Mouse (Mus musculus) heart, adult 9 months (tissue): ENCODE measurements around the gene Cxcl9.

Experiments used
- DNase-seq, 2 experiments: peaks; one replicate each; pipeline ENCODE4 v3.0.0; 2022; ENCODE audit warnings: low spot score in 2 of 2

Cxcl9 gene

DNA sequence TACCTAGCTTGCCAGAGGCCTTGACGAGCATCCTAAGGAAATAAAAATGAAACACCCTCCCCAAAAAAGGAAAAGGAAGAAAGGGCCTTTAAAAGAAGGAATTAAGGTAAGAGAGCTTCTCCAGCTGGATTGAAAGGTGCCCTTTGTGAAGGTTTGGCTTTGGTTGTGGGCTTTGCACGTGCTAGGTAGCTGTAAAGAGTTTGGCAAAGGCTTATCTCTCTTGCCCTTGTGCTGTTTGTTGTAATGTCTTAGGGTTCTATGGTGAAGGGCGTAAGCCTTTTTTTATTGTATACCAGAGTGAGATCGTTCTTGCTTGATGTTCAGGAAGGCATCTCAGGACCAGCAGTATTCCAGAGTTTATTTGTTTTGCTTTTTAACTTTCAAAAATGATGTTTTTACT, 12.7 kb upstream of the Cxcl9 start:
- DNase-seq = no peak

DNA sequence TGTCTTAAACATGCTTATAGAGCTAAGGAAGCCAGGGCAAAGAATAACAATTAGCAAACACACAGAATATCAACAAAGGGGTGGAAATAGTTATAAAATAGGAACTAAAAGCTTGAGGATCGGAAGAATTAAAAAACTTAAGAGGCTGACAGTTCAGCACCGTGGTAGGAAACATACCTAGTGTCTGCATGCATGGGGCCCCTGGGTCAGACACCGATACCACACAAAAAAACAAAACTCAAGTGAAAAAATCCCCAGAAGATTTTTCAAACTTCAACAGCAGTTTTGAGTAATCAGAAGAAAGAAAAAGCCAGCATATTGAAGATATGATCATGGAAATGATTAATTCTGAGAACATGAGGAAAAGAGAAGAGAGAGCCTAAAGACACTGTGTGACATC, 8.9 kb upstream of the Cxcl9 start:
- no peak for DNase-seq

DNA sequence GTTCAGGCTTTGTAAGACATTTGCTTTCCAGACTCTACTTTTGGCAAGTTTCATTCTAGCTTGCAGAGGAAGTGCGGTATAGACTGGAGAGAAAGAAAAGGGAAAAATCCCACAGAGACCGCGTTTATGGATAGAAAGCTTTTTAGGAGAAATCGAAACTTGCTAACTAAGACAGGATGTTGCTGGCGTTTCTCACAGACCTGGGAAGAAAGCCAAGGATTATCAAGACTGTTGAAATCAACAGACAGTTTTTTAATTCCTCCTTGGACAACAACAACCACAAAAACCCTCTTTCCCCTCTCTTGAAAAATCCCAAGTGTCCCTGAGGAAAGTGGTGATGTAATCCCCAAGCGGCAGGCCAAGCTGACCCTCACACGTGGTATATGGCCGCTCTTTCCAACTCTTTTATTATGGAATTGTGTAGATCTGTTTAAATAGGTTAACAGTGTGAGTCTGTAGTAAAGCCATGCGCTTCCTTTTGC, 4.5 kb upstream of the Cxcl9 start:
- DNase-seq = peak; percentile 80 to 83

DNA sequence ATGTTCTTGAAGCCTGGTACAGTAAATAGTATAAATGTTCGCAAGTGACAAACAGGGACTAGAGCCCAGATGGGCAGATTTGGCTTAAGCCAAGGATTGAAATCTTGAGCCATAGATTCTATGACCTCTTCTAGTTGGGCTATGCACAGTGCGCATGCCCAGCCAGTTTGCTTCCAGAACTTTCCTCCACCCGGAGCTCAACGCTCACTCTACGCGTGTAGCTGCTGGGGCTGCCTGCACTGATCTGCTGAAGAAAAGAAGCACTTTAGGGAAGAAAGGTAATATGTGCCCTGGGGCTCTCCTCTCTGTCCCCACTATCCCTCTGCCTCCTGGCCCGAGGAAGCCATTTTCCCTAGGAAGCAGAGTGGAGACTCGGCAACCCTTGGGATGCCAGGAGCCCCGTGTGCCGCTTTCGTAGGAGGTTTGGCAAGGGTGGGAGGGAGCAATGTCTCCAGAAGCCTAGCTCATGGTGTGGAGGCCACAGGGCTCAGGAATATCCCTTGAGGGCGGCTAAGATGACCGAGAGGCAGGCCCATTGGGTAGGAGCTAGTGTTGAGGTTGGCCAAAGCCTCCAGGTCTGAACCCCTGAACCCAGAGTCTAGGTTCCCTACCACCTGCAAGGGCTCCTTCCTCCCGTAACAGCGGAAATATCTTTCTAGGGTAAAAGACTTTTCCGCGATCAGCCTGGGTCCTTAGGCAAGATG, 3.9 kb upstream of the Cxcl9 start, which contains the start of gene Art3:
Gene Art3 (plus strand): TSS at position 193 of the 704 bp plus-strand sequence.
- DNase-seq = no peak

DNA sequence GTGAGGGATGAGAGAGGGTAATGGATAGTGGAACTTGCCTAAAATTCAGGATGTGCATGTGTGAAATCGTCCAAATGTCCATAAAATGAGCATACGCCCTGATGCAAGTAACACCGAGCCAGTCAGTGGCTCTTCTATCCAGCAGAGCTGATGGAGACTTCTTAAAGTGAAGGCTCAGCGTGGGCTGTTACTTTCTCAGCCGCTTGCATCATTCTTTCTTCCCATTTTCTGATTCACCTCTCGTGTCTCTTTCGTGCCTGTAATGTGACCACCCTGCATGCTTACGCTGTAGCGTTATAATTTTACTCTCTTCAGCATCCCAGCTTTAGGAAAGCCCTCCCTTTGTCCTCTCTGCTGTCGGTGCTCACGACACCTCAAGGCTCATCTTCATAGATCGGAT, 3.2 kb upstream of the Cxcl9 start:
- DNase-seq = no peak

DNA sequence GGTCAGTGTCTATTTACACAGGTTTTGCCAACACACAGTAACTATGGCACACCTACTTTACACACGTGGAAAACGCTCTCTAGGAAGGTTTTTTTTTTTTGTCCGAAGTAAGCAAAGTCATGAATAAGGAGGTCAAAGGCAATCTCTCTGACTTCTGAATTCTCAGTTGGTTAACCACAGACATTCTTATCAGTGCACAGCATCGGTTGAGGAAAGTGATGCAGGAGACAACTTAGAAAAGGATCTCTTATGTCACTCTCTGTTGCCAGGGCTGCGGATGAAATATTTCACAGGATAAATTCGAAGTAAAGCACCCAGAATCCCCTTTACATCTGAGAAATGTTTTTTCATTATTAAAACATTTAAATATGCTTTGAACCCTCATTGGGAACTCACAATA, 512 bp downstream of the Cxcl9 start:
- DNase-seq = no peak

DNA sequence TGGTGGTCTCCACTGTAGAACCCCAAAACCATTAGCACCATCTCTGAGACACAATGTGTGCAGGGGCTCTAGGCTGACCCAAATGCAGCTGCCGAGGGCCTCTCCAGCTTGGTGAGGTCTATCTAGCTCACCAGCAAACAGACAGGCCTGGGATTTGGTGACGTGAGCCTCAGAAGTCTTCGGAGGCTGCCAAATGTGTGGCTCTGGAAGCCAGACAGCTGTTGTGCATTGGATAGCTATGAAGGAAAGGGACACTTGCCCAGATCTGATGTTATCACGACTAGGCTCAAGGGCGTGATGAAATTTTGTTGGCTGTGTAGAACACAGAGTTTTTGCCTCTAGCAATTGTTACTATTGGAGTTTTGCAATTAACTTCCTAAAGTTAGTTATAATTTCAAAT, 4.6 kb downstream of the Cxcl9 start:
- peak; percentile 80 to 88 for DNase-seq

DNA sequence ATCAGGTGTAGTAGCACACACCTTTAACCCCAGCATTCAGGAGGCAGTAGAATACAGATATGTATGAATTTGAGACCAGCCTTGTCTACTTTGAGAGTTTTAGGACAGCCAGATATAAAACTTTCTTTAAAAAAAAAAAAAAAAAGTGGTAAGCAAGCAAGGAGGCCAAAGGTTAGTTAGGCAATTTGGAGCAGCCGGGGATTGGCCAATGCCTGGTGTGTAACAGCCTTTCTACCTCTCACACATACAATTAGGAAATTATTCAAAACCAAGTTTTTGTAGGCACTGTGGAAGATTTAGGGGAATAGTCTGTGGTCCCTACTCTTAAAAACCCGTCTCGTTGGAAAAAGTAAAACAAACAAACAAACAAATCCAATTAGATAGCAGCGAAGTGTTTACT, 5.3 kb downstream of the Cxcl9 start:
- no peak for DNase-seq

DNA sequence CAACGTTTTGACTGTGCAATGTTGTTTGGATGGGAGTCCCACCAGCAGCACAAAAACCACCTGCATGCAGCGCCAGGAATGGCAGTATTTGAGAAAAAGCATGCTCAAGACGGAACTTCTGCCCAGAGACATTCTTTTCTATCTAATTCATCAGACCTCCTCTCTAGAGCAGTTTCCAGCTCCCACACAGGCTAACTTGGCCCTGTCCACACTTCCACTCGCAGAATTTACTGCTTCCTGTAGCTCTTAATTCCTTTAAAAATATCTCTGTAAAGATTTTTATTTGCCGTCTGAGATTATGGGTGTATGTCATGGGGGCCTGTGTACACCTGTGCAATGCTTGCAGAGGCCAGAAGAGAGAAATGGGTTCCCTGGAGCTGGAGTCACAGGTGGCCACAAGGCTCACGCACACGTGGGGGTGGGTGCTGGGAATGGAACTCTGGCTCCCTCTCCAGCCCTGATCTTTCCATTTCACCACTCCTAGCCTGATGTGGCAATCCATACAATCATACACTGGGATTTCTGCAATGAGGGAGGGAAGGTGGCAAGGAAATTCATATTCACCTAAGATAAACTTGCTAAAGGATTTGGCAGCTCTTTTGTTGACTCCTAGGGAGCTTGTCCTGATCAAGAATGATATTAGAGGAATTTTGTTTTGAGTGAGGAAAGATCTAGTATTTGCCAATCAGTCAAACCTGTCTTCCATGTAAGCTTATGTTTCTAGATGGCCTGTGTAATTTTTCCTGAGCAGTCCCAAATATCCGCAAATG, 6.1 kb downstream of the Cxcl9 start:
- no peak for DNase-seq

DNA sequence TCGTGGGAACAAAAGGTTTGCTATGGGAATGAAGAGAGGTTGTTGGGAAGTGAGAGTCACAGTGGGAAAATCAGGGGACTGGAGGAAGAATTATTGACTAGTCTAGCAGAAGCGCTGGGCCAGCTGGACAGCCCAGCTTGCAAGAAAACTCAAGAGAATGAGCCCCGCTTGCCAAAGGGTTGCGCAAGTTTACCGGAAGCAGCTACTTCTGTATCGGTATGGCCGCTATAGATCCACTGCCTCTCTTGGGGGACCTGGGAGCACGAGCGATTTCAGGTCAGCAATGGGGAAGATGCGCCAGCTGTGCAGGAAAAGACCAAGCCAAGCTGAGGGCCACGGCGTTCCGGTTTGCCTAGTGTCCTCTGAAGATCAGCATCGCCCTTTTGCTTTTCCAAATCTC, 9.3 kb downstream of the Cxcl9 start:
- DNase-seq = no peak

DNA sequence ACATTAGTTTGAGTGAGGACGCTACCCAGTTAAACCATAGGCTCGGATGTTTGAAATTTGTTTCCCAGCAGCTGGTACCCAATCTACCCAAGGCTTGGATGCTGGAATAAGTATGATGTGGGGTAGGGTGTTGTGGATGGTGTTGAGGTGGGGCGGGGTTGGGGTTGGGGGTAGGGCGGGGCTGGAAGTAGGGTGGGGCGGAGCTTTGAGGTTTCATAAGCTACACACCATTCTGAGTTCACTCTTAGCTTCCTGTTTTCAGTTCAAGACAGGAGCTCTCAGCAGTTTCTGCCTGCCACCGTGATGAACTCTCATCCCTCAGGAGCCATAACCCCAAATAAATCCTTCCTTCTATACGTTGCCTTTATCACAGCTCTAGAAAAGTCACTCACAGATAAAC, 9.8 kb downstream of the Cxcl9 start:
- DNase-seq = no peak

DNA sequence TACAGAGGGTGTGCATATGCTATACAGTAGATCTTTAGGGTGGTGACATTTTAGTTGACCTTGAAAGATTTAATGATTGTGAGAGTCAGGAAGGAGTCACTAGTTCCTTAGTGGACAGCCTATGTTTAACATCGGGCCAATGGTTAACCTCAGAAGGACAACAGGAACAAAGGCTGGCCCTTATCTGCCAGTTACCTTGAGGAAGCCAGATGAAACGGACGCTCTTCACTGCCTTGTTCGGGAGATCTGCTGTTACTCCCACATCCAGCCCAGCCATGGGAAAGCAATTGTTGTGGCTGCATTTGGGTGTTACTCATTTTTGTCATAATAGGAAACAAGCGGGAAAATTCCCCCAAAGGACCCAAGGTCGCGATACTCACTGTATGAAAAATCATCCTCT, 14.1 kb downstream of the Cxcl9 start:
- DNase-seq = no peak

DNA sequence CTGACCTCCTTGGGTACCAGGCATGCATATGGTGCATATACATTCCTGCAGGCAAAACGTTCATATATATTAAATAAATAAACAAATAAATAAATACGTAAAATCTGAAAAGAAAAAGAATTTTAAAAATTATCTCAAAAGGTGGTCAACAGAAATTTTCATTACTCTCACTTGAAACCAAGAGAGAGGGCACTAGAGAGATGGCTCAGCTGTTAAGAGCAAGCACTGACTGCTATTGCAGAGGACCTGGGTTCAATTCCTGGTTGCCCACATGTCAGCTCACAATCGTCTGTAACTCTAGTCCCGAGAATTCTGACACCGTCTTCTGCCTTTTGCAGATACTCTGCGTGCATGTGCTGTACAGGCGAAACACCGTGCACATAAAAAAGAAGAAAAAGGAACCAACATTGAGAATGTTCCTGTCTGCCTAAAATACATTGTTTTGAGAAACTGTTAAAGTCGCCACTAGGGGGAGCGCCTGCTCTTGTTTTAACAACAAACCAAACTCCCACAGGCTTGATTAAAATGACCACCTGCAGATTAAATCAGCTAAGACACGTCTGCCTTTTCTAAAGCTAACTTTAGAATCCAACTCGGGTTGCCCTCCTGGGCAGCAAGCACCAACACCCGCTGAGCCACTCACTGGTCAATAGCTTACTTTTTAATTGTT, 15.7 kb downstream of the Cxcl9 start:
- DNase-seq = peak; percentile 67 to 87

DNA sequence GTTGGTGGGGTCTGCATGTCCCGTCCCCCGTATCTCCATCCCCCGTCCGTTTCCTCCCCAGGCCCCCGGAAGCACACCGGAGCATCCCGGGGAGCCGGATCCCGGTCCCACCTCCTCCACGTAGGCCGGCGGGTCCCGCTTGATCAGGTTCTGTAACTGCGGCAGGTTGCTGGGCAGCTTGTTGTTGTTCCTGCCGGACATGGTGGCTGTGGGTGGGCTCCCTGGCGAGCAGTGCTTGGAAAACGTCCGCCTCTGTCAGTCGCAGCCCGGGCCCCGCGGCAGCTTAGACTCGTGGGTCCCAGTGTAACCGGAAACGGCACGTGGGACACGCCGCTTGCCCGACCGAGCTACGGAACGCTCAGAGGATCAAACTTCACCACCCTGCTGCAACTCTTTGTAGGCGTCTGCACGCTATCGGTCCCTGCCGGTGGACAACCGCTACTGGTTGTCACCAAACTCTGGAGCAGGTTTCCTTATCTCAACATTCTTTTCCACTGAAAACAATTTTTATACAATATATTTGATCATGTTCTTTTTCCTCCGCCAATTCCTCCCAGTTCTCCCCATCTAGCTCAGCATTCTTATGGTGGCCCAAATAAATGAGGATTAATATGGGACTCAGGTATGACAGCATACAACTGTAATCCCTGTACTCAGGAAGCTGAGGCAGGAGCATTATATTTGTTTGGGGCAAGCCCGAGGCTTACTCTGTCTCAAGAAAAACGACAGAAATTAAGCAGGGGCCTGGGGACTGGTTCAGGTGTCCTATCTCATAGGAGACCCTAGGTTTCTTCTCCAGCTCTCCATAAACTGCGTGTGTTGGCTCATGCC, 18.0 kb downstream of the Cxcl9 start, which contains the start of gene Sdad1:
Gene Sdad1 (minus strand): TSS at position 799 of the 831 bp plus-strand sequence.
- DNase-seq = peak; percentile 93 to 94

DNA sequence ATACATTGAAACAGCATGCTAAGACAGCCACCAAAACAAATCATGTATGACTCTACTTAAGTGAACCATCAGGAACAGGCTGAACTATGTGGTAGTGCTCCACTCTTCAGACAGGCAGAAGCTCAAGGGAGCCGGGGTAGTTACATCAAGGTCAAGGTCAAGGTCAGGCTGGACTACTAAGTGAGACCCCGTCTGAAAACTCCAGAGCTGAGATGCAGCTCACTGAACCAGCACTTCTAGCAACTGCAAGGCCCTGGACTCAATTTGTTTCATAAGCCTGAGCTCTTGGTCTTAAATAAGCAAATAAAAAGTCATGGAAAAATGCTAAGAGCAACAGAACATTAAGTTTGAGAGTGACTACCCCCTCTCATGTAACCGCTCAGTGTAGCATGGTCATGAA, 23.6 kb downstream of the Cxcl9 start:
- DNase-seq = no peak

DNA sequence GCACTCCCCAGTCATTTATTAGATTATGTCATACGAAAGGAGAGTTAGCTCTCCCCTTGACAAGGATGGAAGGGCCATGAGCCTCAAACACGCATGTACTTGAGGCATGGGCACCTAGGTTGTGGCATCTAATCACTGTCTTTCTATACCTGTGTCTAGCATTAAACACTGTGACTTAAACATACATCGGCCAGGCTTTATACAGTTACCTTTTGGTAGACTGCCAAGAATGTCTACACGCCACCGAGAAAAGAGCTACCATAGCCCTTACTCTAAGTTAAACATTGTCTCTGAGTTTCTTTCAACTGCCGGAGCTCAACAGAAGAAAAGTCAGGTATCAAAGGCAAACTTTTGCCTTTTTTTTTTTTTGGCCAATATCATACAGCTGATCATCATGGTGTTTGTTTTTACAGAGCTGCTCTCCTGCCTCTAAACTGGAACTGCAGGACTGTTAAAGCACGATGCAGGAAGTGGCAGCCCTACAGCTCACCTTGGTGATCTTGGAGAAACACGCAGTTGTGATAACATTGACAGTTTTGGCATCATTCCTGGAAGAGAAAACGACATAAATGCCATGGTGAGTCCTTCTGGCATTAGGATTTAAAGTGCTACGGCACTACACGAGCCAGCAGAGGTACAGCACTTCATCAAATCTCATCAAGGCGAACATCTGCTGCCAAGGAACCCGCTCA, 25.6 kb downstream of the Cxcl9 start:
- peak in 1 of 2 experiments; percentile 36 for DNase-seq

DNA sequence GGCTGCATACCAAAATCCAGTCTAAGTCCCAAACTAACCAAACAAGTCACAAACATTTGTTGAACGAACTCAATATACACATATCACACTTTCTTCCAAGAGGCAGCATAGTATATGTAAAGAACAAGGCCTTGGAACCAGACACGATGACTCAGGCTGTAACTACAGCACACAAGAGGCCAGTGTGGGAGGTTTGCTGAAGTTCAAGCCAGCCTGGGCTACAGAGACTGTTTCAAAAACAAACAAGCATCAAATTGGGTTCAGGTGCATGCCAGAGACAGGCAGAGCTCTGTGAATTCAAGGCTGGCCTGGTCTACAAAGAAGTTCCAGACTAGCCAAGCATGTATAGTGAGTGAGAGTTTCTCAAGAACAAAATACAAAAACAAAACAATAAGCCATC, 33.4 kb downstream of the Cxcl9 start:
- no peak for DNase-seq

DNA sequence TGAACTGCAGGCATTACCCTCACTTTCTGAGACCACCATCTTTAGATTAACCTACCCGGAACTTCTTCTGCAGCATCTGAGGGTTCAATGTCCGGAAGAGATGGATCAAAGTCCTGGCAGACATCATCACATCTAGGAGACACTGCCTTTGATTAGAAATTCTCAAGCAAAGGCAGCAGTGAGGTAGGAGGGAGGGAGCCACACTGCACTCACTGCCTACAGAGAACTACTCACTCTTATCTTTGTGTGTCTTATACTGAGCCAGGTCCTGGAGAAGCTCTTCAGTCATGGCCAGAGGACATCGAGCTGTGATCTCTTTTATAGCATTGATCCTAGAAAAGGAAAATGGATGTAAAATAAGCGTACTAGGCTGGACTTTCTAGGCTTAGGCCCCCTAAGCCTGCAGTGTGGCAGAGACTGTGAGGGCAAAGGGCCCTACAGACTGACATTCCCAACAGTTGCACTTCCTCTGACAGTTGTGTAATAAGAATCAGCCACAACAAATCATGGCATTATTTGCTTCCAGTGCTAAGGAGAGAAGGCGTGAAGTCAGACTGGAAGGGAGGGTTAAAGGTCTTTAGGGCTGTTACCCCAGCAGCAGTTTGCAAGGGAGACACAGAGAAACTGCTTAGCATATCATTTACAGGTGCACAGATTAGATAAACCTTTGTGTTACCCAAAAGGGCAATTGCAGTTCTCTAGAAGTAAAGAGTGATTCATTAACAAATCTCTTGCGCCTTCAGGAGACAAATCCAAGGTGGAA, 36.0 kb downstream of the Cxcl9 start:
- DNase-seq = no peak

DNA sequence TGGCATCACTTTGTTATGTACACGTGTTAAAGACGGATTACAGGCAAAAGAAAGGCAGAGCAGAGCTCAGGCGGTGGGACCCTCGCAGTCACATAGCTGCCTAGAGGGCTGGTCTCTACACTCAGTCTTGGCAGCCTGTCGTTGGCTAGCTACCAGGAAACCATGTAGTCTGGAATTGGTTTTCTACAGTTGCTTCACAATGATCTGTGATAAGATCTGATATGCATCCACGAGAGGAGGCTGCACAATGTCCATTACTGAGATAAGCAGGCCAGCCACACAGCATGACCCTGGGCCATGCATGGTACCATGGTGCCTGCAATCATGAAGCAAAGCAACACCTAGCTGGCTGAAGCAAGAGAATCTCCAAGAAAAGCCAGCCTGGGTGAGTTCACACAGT, 40.0 kb downstream of the Cxcl9 start:
- DNase-seq = no peak

DNA sequence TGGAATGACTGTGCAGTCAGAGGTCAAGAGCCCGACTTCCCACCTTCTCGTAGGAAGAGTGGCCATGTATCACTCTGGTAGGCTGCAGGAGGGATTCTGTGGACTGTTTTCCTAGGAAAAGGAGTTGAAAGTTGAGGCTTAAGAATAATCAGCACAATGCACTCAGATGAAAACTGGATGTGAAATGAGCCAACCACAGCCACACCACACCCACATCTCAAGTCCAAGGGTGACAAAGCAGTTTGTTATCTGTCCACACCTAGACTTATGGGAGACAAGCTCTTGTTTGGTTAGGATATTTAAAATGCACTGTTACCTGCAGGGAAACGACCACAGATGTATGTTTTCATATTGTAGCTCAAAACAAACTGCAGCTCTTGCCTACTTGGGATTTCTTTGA, 44.8 kb downstream of the Cxcl9 start:
- no peak for DNase-seq
